Mouse (Mus musculus) small intestine, adult 2 months (tissue): ENCODE measurements around the gene Rbm4b. TPM values are rescaled to one million over a fixed set of nuclear protein-coding genes. Genes with fewer than 3 reads are reported as not detected.
A peak's percentile ranks its signal among the peaks of the same experiment; 100 is the strongest.

ENCODE experiments used
- H3K27ac ChIP-seq: fragments of 200-500 bp; 2 replicates; pipeline ENCODE4 v1.5.1; 2012; ENCODE audit warnings: low read depth, low read length, control low read depth, inconsistent platforms; ENCODE audit not compliant: insufficient read depth
- H3K27me3 ChIP-seq: fragments of 200-500 bp; 2 replicates; pipeline ENCODE4 v1.6.1; 2012; ENCODE audit warnings: mild to moderate bottlenecking, moderate library complexity, low read length, inconsistent platforms; ENCODE audit not compliant: control insufficient read depth, insufficient read depth
- H3K36me3 ChIP-seq: fragments of 200-500 bp; 2 replicates; pipeline ENCODE4 v1.6.1; 2012; ENCODE audit warnings: mild to moderate bottlenecking, low read length, control low read depth, inconsistent platforms; ENCODE audit not compliant: control insufficient read depth, insufficient read depth
- H3K4me1 ChIP-seq: fragments of 200-500 bp; 2 replicates; pipeline ENCODE4 v1.6.1; 2012; ENCODE audit warnings: low read length, inconsistent platforms, mixed read lengths; ENCODE audit not compliant: control insufficient read depth, insufficient read depth, insufficient read length
- H3K4me3 ChIP-seq: fragments of 200-500 bp; 2 replicates; pipeline ENCODE4 v1.5.1; 2012; ENCODE audit warnings: low read depth, mild to moderate bottlenecking, control low read depth, inconsistent platforms, low read length, moderate library complexity
- CTCF ChIP-seq: fragments of 200-500 bp; IDR thresholded peaks from 2 replicates; pipeline ENCODE4 v1.5.1; 2012; ENCODE audit warnings: low read depth, mild to moderate bottlenecking, control low read depth, inconsistent platforms, low read length, moderate library complexity, mixed read lengths; ENCODE audit not compliant: insufficient replicate concordance, insufficient read length; ENCODE audit errors: extremely low read depth
- POLR2A ChIP-seq: fragments of 200-500 bp; IDR thresholded peaks from 2 replicates; pipeline ENCODE4 v1.6.1; 2012; ENCODE audit warnings: low read depth, mild to moderate bottlenecking, control low read depth, inconsistent platforms, low read length, moderate library complexity
- WGBS: fragments of 180-500 bp; shearing (Covaris S2); methylation state at CpG from one replicate; pipeline ENCODE4 v1.1.7; 2018; 5-methylcytosine and 5-hydroxymethylcytosine counted together
- polyA plus RNA-seq: library from polyadenylated mRNA; depleted of rRNA; stranded (reverse); fragments of >200 nt; gene quantifications from 2 replicates; pipeline ENCODE4 v1.2.3, GENCODE M21; 2012

The Rbm4b gene
- polyA plus RNA-seq, 1 experiment = 4.4 TPM

DNA sequence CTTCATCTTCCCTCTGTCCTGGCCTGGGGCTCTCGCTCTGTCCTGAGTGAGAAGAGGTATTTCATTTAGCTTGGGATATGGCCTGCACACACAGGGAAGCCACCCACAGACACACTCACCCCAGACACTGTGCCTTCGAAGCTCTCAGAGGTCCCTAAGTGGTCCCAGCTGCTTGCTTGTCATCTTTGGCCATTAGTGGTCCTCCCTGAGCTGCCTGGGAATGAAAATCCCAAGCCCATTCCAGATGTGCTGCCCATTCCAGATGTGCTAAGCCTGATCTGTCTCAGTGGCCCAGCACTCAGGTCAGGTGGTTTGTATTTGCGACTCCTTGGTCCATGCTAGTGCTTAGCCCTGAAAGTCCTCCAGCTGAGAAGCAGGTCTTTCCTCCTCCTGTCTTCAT is 42.4 kb upstream of the Rbm4b start:
- no peak for TF ChIP-seq POLR2A
- TF ChIP-seq CTCF = no peak
- Histone ChIP-seq H3K27ac (no peak overlapping the region), H3K27me3 (peaks cover 24% of the 10 kb centered on the region), H3K4me1 (peaks cover 9% of the 10 kb centered on the region), H3K4me3 (no peak overlapping the region), H3K36me3 (no peaks in the 10 kb centered on the region)
- 87% methylated on average over 3 of the region's 3 CpGs for WGBS

DNA sequence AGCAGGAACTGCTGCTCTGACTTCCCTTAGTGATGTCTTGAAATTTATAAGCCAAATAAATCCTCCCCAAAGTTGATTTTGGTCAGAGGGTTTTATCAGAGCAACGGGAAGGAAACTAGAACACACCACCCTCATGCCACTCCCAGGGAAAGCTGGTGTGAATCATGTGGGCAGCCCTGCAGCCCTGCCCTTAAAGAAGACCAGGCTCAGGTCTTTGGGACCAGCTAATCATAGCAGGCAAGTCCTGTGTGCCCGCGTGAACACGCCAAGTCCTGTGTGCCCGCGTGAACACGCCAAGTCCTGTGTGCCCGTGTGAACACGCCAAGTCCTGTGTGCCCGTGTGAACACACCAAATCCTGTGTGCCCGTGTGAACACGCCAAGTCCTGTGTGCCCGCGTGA is 39.5 kb upstream of the Rbm4b start:
- peaks cover 9% of the 10 kb centered on the region for H3K4me1 ChIP-seq
- TF ChIP-seq POLR2A (no peak), CTCF (no peak)
- no peak overlapping the region for H3K27ac ChIP-seq
- peaks cover 12% of the 10 kb centered on the region for H3K27me3 ChIP-seq
- H3K4me3 ChIP-seq = no peak overlapping the region
- no peaks in the 10 kb centered on the region for H3K36me3 ChIP-seq
- 91% methylated on average over 14 of the region's 14 CpGs for WGBS

DNA sequence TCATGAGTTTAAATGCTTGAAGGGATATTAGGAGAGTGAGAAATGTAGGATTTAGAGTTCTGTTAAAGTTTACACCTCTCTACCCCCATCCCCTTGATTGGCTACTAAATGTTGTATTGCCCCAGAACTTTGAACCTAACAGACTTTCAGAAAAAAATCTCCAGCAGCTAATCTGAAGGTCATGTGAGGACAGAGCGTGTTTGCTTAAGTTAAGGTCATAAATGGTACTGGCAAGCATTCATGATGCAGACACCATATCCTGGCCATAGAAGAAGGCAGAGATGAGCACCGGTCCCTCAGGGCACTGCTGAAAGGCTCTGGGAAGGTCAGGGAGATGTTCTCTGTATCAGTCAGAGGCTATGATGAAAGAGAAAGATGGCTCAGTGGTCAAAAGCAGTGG is 39.0 kb upstream of the Rbm4b start:
- Histone ChIP-seq H3K36me3 (no peaks in the 10 kb centered on the region), H3K4me3 (no peak overlapping the region), H3K4me1 (peaks cover 5% of the 10 kb centered on the region), H3K27ac (no peak overlapping the region), H3K27me3 (peaks cover 7% of the 10 kb centered on the region)
- TF ChIP-seq POLR2A = no peak
- TF ChIP-seq CTCF = no peak
- WGBS = 54% methylated on average over 2 of the region's 2 CpGs

DNA sequence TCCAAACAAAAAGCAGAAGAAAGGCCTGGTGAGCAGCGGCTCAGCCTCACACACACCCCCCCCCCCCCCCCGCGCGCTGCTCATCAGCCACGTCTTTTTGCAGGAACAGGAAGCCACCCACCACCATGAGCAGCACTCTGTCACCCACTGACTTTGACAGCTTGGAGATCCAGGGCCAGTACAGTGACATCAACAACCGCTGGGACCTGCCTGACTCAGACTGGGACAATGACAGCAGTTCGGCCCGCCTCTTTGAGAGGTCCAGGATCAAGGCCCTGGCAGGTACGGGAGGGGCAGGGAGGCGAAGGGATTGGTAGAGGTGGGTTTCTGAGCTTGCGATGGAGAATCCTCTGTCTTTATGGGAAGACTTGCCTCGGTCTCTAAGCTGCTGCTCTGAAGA is 37.6 kb upstream of the Rbm4b start:
- Histone ChIP-seq H3K36me3 (no peaks in the 10 kb centered on the region), H3K27ac (no peak overlapping the region), H3K4me3 (no peak overlapping the region), H3K27me3 (no peaks in the 10 kb centered on the region), H3K4me1 (peaks cover 4% of the 10 kb centered on the region)
- TF ChIP-seq POLR2A = no peak
- TF ChIP-seq CTCF = no peak
- 34% methylated on average over 11 of the region's 12 CpGs for WGBS

DNA sequence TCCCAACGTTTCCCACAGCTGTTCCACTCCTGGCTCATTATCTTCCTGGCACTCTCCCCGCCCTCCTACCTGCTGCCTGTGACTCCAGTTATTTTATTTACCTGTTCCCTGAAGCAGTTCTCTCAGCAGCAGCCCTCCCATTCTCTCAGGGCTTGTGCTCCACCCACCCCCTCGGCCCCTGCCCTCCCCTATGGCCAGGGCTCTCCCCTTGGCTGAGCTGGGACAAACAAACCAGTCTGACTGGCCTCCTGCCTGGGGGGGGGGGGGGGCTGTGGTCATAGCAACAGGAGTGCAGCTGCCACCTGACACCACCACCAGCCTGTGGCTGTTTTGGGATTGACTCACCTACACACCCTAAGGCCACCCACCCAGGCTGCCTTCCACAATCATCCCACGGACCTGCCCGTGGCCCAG is 36.9 kb upstream of the Rbm4b start:
- TF ChIP-seq POLR2A = no peak
- Histone ChIP-seq H3K27me3 (no peaks in the 10 kb centered on the region), H3K27ac (no peak overlapping the region), H3K4me1 (peaks cover 4% of the 10 kb centered on the region), H3K4me3 (no peak overlapping the region), H3K36me3 (no peaks in the 10 kb centered on the region)
- WGBS = 19% methylated on average over 5 of the region's 5 CpGs

DNA sequence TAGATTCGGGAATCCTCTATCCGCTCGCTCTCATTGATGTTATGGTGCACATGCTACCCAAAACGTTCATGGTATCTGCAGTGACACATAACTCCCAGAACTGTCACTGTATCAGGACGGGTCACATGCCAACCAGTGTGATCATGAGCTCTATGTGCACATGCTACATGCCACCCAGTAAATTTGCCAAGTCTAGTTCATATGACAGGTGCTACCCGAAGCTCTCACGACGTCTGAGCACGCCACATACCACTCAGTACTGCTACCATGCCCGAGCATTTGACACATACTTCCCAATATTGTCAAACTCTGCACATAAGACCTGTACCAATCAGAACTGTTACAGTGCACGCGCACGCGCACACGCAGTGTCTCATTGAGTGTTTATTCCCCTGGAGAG is 36.2 kb upstream of the Rbm4b start:
- Histone ChIP-seq H3K27me3 (no peaks in the 10 kb centered on the region), H3K4me1 (peaks cover 4% of the 10 kb centered on the region), H3K27ac (no peak overlapping the region), H3K36me3 (no peaks in the 10 kb centered on the region), H3K4me3 (no peak overlapping the region)
- WGBS = 80% methylated on average over 15 of the region's 15 CpGs
- no peak for TF ChIP-seq CTCF
- TF ChIP-seq POLR2A = no peak

DNA sequence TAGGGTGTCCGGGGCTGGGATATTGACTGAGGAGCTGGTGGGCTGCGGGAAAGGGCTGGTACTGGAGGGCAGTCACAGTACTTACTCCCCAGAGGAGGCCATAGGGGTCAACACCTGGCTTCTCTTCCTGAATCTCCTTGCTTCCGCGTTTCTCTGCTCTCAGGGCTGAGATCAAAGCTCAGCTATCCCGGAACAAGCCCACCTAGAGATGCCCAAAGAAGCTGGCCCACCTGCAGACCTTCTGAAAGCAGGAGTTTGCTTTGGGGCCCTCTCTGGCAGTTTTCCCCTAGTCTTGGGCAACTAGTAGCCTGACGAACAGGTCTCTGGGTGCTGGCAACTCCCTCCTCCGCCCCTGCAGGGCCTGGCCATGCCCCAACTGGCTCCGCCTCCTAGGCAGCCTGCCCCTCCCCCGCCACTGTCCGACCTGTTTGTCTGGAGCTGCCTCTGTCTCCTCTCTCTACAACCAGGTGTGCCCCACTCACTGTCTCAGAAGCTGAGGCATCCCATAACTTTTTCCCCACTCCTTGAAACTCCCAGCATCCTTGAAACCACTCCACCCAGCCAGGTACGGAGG is 35.5 kb upstream of the Rbm4b start:
- TF ChIP-seq CTCF (no peak), POLR2A (no peak)
- 15% methylated on average over 11 of the region's 11 CpGs for WGBS

DNA sequence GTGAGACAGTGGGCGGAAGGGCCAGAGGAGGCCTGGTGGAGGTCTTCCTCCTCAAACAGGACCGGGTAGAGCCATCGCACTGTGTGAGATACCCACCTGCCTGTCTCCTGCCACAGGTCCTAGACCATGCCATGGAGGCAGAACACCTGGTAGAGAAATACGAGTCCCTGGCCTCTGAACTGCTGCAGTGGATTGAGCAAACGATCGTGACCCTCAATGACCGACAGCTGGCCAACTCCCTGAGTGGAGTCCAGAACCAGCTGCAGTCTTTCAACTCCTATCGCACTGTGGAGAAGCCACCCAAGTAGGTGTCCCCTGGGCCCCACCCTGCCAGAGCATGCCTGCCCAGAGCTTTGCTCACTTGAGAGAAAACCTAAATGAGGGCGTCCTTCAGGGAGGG is 27.1 kb upstream of the Rbm4b start:
- 78% methylated on average over 9 of the region's 9 CpGs for WGBS
- H3K4me1 ChIP-seq = no peaks in the 10 kb centered on the region

More for the DNA sequence above, 35.5 kb upstream of the Rbm4b start:
- no peak overlapping the region for H3K27ac ChIP-seq
- H3K27me3 ChIP-seq = no peaks in the 10 kb centered on the region
- H3K36me3 ChIP-seq = no peaks in the 10 kb centered on the region
- peak overlapping the region; percentile 50 for H3K4me3 ChIP-seq
- peaks cover 4% of the 10 kb centered on the region for H3K4me1 ChIP-seq

More for the DNA sequence above, 27.1 kb upstream of the Rbm4b start:
- H3K4me3 ChIP-seq = no peak overlapping the region
- H3K36me3 ChIP-seq = no peaks in the 10 kb centered on the region
- no peak overlapping the region for H3K27ac ChIP-seq
- no peak for TF ChIP-seq POLR2A
- TF ChIP-seq CTCF = no peak
- no peaks in the 10 kb centered on the region for H3K27me3 ChIP-seq
